Mouse (Mus musculus): Measurements from ENCODE around the gene Zfp592.
"Not testable (repeated sequence)": the region's sequence is repeated elsewhere in the genome, so short reads cannot be mapped to it uniquely, and the experiment has no call there.

The Zfp592 gene

DNA sequence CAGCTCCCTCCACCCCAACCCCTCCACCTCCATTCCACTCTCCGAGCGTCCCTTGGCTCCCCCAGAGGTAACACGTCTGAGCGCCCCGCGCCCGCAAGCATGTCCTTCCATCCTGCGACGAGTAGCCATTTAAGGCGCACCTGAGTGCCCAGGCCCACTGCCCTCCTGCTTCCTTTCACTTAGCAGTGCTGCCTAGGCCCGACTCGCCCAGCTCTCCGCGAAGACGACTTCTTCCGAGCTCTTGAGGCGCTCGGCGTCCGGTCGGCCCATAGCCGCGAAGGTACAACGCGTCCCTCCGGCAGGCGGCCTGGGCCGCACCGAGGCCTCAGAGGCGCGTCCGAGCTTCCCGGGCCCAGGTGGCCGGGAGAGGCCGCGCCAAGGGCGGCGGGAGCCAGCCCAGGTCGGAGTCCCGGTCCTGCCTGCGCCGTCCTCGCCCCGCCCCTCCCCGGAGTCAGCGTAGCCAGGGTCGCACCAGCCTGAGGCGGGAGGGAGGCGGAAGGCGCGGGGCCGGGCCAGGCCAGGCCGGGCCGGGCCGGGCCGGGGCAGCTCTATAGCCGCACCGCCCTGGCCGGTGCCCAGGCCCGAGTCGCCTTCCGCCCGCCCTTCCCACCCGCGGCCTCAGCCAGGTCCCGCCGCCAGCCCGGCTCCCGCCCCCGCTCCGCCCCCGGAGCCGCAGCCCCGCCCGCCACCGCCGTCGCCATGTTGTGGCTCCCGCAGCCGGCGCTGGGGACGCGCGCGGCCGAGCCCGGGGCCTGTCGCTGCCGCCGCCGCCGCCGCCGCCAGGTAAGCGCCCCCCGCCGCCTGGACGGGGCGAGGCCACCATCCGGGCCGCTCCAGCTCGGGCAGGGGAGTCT, at the start of gene Zfp592:
TSS of gene Zfp592 (plus strand) at position 702 of the 854 bp plus-strand sequence.
- DNase-seq (ENCODE audit: low read depth, low spot score), result peak; percentile 56

- DNase-seq (ENCODE audit: low read depth, low spot score), result peak; percentile 88
Observed at GRCm38 (mm10) chr7:80947445-80948350, 45.8 kb upstream of the Zfp592 start, which contains the start of gene Sec11a. TSS of gene Sec11a (minus strand) at chr7:80947780.

- no peak for DNase-seq (ENCODE audit: low read depth, low spot score)
Observed at GRCm38 (mm10) chr7:80951461-80951860, 42.0 kb upstream of the Zfp592 start.

- no peak for DNase-seq (ENCODE audit: low read depth, low spot score)
Observed at GRCm38 (mm10) chr7:80952140-80952539, 41.3 kb upstream of the Zfp592 start.

- no peak for DNase-seq (ENCODE audit: low read depth, low spot score)
Observed at GRCm38 (mm10) chr7:80954251-80954650, 39.2 kb upstream of the Zfp592 start.

GRCm38 (mm10) chr7:80956891-80957290, 36.6 kb upstream of the Zfp592 start:
- DNase-seq (ENCODE audit: low read depth, low spot score), result no peak

- no peak for DNase-seq (ENCODE audit: low read depth, low spot score)
Observed at GRCm38 (mm10) chr7:80959003-80959402, 34.5 kb upstream of the Zfp592 start.

DNA sequence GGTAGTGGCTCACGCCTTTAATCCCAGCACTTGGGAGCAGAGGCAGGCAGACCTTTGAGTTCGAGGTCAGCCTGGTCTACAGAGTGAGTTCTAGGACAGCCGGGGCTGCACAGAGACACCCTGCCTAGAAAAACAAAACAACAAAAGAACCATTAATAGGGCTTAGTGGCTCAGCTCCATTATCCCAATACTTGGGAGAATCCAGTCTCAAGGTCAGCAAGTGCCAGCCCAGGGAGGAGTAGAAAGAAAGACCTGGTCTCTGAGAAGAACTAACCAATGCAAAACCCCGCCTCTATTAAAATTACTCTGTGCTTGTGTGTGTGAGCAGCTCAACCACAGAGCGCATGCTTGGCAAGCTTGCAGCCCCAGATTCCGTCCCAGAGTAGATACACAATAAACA, 30.7 kb upstream of the Zfp592 start:
- no peak for DNase-seq (ENCODE audit: low read depth, low spot score)

DNA sequence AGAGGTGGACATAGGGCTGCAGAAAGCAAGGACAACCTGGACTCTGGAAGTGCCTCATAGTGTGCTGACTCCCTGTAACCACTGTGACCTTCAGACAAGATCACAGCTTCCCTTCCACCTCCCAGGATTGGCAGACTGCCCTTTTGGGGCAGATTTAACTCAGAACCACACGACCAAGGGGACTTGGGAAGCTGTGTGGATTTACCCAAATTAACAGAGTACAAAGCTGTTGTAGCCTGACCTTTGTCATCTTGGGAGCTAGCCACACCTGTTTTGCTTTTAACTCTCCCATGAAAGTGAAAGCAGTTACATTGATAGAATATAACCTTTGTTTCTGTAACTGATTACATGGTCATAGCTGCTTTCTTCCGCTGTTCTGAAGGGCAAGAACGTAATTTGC, 22.6 kb upstream of the Zfp592 start:
- no peak for DNase-seq (ENCODE audit: low read depth, low spot score)

DNA sequence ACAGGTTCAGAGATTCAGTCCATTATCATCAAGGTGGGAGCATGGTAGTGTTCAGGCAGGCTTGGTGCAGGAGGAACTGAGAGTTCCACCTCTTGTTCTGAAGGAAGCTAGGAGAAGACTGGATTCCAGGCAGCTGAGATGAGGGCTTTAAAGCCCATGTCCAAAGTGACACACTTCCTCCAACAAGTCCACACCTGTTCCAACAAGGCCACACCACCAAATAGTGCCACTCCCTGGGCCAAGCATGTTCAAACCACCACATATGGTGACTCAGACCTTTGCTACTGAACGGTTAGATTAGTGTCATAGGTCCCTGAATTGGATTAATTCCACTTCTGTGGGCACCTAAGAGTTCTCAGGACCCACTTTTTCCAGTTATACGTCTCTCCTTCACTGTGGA, 22.1 kb upstream of the Zfp592 start:
- no peak for DNase-seq (ENCODE audit: low read depth, low spot score)

- no peak for DNase-seq (ENCODE audit: low read depth, low spot score)
Observed at GRCm38 (mm10) chr7:80972082-80972481, 21.4 kb upstream of the Zfp592 start.

DNA sequence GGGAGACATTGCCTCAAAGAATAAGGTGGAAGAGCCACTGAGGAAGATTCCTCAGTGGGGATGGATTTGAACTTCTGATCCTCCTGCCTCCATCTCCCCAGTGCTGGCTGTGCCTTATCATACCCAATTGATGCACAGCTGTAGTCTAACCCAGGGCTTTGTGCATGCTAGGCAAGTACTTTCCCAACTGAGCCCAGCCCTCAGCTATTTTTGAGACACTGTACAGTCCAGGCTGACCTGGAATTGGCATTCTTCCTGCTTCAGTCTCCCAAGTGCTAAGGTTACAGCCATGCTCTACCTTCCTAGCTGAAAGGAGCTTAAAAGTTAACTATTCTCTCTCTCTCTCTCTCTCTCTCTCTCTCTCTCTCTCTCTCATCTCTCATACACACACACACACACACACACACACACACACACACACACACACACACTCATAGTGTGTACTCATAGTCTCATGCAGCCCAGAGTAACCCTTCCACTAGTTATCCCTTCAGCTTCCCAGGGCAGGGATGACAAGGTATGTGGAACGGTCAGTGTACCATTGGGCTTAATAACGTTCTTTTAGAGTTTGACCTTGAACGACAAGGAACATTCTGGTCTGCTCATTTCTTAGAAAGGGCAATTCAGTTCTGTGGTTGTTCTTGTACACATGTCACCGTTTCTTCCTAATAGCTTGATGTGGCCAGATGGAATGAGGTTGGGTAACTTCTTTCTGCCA, 20.4 kb upstream of the Zfp592 start:
- not testable (repeated sequence) for DNase-seq (ENCODE audit: low read depth, low spot score)

DNA sequence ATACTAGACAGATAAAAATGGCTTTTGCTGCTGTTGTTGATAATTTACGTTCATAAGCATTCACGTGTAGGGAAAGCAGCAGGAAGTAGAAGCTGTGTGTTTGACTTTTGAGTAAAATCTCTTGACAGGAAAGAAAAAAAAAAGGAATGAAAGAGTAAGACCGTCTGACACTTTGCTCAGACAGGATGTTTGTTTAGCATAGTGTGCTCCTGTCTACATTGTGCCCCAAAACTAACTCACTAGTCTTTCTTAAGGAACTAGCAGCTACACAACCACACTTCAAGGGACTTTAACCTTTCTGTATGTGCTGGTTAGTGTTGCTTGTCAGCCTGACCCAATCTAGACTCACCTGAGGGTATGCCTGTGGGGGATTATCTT, 19.9 kb upstream of the Zfp592 start:
- DNase-seq (ENCODE audit: low read depth, low spot score), result not testable (repeated sequence)

- DNase-seq (ENCODE audit: low read depth, low spot score), result no peak
Observed at GRCm38 (mm10) chr7:80980566-80980965, 12.9 kb upstream of the Zfp592 start.

GRCm38 (mm10) chr7:80986458-80987187, 6.9 kb upstream of the Zfp592 start:
- DNase-seq (ENCODE audit: low read depth, low spot score), result no peak

DNA sequence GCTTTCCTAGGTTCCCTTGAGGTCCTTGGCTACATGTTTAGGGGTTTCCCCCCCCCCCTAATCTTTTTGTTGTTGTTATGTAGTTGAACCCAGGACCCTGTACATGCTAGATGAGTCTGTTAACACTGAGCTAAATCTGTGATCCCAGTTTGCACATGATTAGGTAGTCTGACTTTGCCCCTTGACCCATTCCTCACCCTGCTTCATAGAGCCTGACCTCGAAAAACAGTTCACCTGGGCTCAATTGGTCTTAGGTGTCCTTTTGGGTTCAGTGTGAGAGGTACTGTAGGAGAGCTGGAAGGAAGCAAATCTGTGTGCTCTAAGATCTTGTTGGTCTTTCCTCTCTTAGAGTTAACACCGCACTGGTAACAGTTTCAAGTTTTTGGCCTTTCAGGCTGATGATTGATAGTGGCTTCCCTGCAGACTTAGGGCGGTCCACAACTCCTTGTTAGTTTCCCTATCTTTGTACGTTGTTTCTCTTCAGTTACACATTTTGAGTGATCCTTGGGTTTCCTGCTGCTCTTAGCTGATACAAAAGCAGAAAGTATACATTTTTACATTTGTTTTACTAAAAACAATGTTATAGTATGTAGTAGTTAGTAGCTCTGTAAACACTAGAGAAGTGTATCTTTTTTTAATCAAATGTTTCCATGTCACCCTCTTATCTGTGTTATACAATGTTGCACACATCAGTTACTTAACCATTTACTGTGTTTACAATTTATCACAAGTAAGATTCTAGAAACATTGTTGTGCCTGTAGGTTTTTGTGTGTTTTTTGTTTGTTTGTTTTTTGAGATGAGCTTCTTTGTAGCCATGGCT, 5.5 kb upstream of the Zfp592 start:
- DNase-seq (ENCODE audit: low read depth, low spot score), result no peak

DNA sequence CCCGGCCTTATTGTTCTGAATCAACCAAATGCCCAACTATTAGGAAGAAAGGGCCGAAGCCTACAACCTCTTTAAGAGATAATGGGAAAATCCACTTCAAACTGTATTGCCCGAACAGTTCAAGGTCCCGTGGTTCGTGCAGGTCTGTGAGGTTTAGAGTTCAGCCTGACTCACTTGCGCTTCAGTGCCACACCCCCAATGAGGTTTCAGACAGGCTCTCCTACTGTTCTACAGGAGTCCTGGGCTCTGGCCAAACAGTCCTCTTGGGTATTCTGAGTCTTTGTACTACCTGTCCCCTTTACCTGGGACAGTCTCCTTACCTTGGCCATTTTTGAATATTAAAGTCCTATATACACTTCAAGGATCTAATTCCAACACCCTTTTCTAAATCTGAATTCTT, 3.2 kb upstream of the Zfp592 start:
- no peak for DNase-seq (ENCODE audit: low read depth, low spot score)

DNA sequence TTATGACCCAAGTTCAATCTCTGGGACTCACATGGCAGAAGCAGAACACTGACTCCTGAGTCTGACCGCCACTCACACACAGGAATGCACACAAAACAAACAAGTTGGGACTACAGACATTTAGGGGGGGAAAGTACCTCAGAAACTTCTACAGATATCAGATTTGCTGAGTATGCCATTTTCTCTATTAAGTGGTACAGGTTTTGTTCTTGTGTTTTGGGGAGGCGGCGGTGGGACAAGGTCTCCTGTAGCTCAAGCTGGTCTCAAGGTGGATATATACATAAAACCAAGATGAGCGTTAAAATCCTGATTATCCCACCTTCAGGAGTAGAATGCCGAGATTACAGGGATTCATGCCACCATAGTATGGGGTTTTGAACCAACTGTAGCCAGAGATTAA, 1.9 kb upstream of the Zfp592 start:
- DNase-seq (ENCODE audit: low read depth, low spot score), result no peak

DNA sequence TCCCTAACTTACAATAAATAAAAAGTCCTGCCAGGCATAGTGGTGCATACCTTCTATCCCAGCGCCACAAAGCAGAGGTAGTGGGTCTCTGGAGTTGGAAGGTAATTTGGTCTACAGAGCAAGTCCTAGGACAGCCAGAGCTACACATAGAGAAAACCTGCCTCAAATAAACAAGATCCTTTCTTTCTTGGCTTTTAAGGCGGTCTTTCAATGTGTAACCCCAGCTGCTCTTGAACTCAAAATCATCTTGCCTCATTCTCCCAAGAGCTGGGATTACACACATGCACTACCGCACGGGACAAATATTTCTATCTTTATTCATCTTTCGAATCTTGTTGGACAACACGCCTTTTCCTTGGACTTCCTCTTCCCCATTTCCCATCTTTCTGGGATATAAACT, 1.4 kb upstream of the Zfp592 start:
- DNase-seq (ENCODE audit: low read depth, low spot score), result no peak

GRCm38 (mm10) chr7:80992631-80992979, 876 bp upstream of the Zfp592 start:
- DNase-seq (ENCODE audit: low read depth, low spot score), result no peak
